Mouse (Mus musculus) liver, embryonic 16.5 days (tissue): Measurements from ENCODE around the gene Dnah8. TPM values are rescaled to one million over a fixed set of nuclear protein-coding genes. Genes with fewer than 3 reads are reported as not detected.

Experiments
- ATAC-seq: fragments of 200-750 bp; cut with Nextera tagmentation; 2 replicates; pipeline ENCODE4 v1.8.0; 2017; ENCODE audit warnings: low read depth, mild to moderate bottlenecking, moderate number of reproducible peaks, moderate library complexity
- H3K27ac ChIP-seq: fragments of 300-500 bp; sonication (generic); 2 replicates; pipeline ENCODE4 v1.5.1; 2014; ENCODE audit warnings: mild to moderate bottlenecking, low read length
- H3K27me3 ChIP-seq: fragments of 300-500 bp; sonication (generic); 2 replicates; pipeline ENCODE4 v1.6.1; 2014; ENCODE audit warnings: low read depth, low read length, mixed read lengths; ENCODE audit not compliant: control insufficient read depth, insufficient read depth
- H3K36me3 ChIP-seq: fragments of 300-500 bp; sonication (generic); 2 replicates; pipeline ENCODE4 v1.6.1; 2014; ENCODE audit warnings: mild to moderate bottlenecking; ENCODE audit not compliant: control insufficient read depth, insufficient read depth
- H3K4me1 ChIP-seq: fragments of 300-500 bp; sonication (generic); 2 replicates; pipeline ENCODE4 v1.6.1; 2014; ENCODE audit warnings: low read depth, low read length, mixed read lengths; ENCODE audit not compliant: control insufficient read depth
- H3K4me2 ChIP-seq: fragments of 300-500 bp; sonication (generic); 2 replicates; pipeline ENCODE4 v1.6.1; 2014; ENCODE audit warnings: low read depth, low read length, mixed read lengths
- H3K4me3 ChIP-seq: fragments of 300-500 bp; sonication (generic); 2 replicates; pipeline ENCODE4 v1.5.1; 2014; ENCODE audit warnings: low read depth, mild to moderate bottlenecking, low read length
- H3K9ac ChIP-seq: fragments of 300-500 bp; sonication (generic); 2 replicates; pipeline ENCODE4 v1.6.1; 2014; ENCODE audit warnings: low read depth, low read length
- H3K9me3 ChIP-seq: fragments of 300-500 bp; sonication (generic); replicated peaks from 2 replicates; pipeline ENCODE4 v1.6.1; 2016; ENCODE audit warnings: low read length; ENCODE audit not compliant: control insufficient read depth
- WGBS: fragments of 180-500 bp; shearing (Covaris S2); extraction: QIAGEN DNeasy Blood & Tissue Kit; methylation state at CpG from one replicate; pipeline ENCODE4 v1.1.7; 2014; ENCODE audit not compliant: insufficient replicate concordance; 5-methylcytosine and 5-hydroxymethylcytosine counted together
- polyA plus RNA-seq: library from polyadenylated mRNA; unstranded; fragments of >200 nt; fragmentation: Nextera tagmentation; extraction: Ambion mirVana; gene quantifications from 2 replicates; pipeline ENCODE4 v1.2.1, GENCODE M21; 2015

The Dnah8 gene
- polyA plus RNA-seq, 1 experiment from 2014 or later: 0.99 TPM

- Histone ChIP-seq H3K27me3 (no peaks in the 10 kb centered on the region), H3K27ac (no peak overlapping the region), H3K4me1 (no peaks in the 10 kb centered on the region), H3K9me3 (no peaks in the 10 kb centered on the region), H3K9ac (no peak overlapping the region), H3K4me2 (no peak overlapping the region), H3K4me3 (no peak overlapping the region), H3K36me3 (no peaks in the 10 kb centered on the region)
- whole genome bisulfite sequencing: 31% methylated on average over 6 of the region's 6 CpGs
- no peak for ATAC-seq
These were observed 197.0 kb downstream of the Dnah8 start for GRCm38 (mm10) chr17:30821115-30821514.

- no peak overlapping the region for H3K9ac ChIP-seq
- ATAC-seq: no peak
- H3K4me1 ChIP-seq: no peaks in the 10 kb centered on the region
- no peak overlapping the region for H3K27ac ChIP-seq
- H3K27me3 ChIP-seq: no peaks in the 10 kb centered on the region
- no peaks in the 10 kb centered on the region for H3K36me3 ChIP-seq
- H3K4me3 ChIP-seq: no peak overlapping the region
- 68% methylated on average over 7 of the region's 7 CpGs for WGBS
- H3K4me2 ChIP-seq: no peak overlapping the region
- no peaks in the 10 kb centered on the region for H3K9me3 ChIP-seq
These were observed 200.3 kb downstream of the Dnah8 start for GRCm38 (mm10) chr17:30824473-30824872.

- Histone ChIP-seq H3K9me3 (no peaks in the 10 kb centered on the region), H3K27me3 (no peaks in the 10 kb centered on the region), H3K4me3 (no peak overlapping the region), H3K9ac (no peak overlapping the region), H3K4me1 (no peaks in the 10 kb centered on the region), H3K36me3 (no peaks in the 10 kb centered on the region), H3K27ac (no peak overlapping the region), H3K4me2 (no peak overlapping the region)
- WGBS: 51% methylated on average over 11 of the region's 11 CpGs
- ATAC-seq: no peak
These were observed 201.7 kb downstream of the Dnah8 start for GRCm38 (mm10) chr17:30825731-30826304.

GRCm38 (mm10) chr17:30831170-30831569, 207.0 kb downstream of the Dnah8 start:
- Histone ChIP-seq H3K9me3 (no peaks in the 10 kb centered on the region; the same call in 1 of the 2 replicates), H3K9ac (no peak overlapping the region), H3K27ac (no peak overlapping the region), H3K27me3 (no peaks in the 10 kb centered on the region), H3K4me3 (no peak overlapping the region), H3K4me1 (no peaks in the 10 kb centered on the region), H3K36me3 (no peaks in the 10 kb centered on the region), H3K4me2 (no peak overlapping the region)
- no peak for ATAC-seq
- WGBS: 86% methylated on average over 2 of the region's 2 CpGs

GRCm38 (mm10) chr17:30835419-30835818, 211.3 kb downstream of the Dnah8 start:
- H3K9ac ChIP-seq: no peak overlapping the region
- H3K27ac ChIP-seq: no peak overlapping the region
- H3K4me3 ChIP-seq: no peak overlapping the region
- peak; percentile 50; the same call in 1 of the 2 replicates for ATAC-seq
- no peaks in the 10 kb centered on the region for H3K4me1 ChIP-seq
- H3K4me2 ChIP-seq: no peak overlapping the region
- no peaks in the 10 kb centered on the region for H3K27me3 ChIP-seq
- WGBS: 64% methylated on average over 4 of the region's 4 CpGs
- no peaks in the 10 kb centered on the region for H3K36me3 ChIP-seq
- H3K9me3 ChIP-seq: no peaks in the 10 kb centered on the region; the same call in 1 of the 2 replicates

GRCm38 (mm10) chr17:30837031-30837430, 212.9 kb downstream of the Dnah8 start:
- no peak for ATAC-seq
- Histone ChIP-seq H3K4me2 (no peak overlapping the region), H3K4me3 (no peak overlapping the region), H3K9ac (no peak overlapping the region), H3K27me3 (no peaks in the 10 kb centered on the region), H3K9me3 (no peaks in the 10 kb centered on the region), H3K4me1 (no peaks in the 10 kb centered on the region), H3K36me3 (no peaks in the 10 kb centered on the region), H3K27ac (no peak overlapping the region)
- 45% methylated on average over 1 of the region's 1 CpGs for WGBS

- H3K27ac ChIP-seq: no peak overlapping the region
- no peaks in the 10 kb centered on the region for H3K36me3 ChIP-seq
- no peak overlapping the region for H3K4me2 ChIP-seq
- ATAC-seq: no peak
- H3K4me3 ChIP-seq: no peak overlapping the region
- H3K9me3 ChIP-seq: no peaks in the 10 kb centered on the region
- H3K27me3 ChIP-seq: no peaks in the 10 kb centered on the region
- WGBS: 67% methylated on average over 9 of the region's 9 CpGs
- no peaks in the 10 kb centered on the region for H3K4me1 ChIP-seq
- no peak overlapping the region for H3K9ac ChIP-seq
These were observed 215.9 kb downstream of the Dnah8 start for GRCm38 (mm10) chr17:30840046-30840445.

GRCm38 (mm10) chr17:30842312-30842711, 218.2 kb downstream of the Dnah8 start:
- H3K4me1 ChIP-seq: no peaks in the 10 kb centered on the region
- H3K4me3 ChIP-seq: no peak overlapping the region
- WGBS: 13% methylated on average over 6 of the region's 6 CpGs

GRCm38 (mm10) chr17:30844321-30844791, 220.2 kb downstream of the Dnah8 start:
- H3K9me3 ChIP-seq: no peaks in the 10 kb centered on the region
- H3K4me1 ChIP-seq: no peaks in the 10 kb centered on the region
- ATAC-seq: no peak
- no peaks in the 10 kb centered on the region for H3K27me3 ChIP-seq
- H3K36me3 ChIP-seq: no peaks in the 10 kb centered on the region
- H3K4me3 ChIP-seq: no peak overlapping the region
- 45% methylated on average over 9 of the region's 9 CpGs for WGBS
- H3K4me2 ChIP-seq: no peak overlapping the region
- no peak overlapping the region for H3K9ac ChIP-seq
- H3K27ac ChIP-seq: no peak overlapping the region

More at GRCm38 (mm10) chr17:30842312-30842711, 218.2 kb downstream of the Dnah8 start:
- no peak overlapping the region for H3K27ac ChIP-seq
- no peak for ATAC-seq
- H3K9me3 ChIP-seq: no peaks in the 10 kb centered on the region
- no peaks in the 10 kb centered on the region for H3K27me3 ChIP-seq
- no peaks in the 10 kb centered on the region for H3K36me3 ChIP-seq
- no peak overlapping the region for H3K4me2 ChIP-seq
- no peak overlapping the region for H3K9ac ChIP-seq
